Mouse (Mus musculus): ENCODE results near the gene Dnajc13. TPM values are rescaled to one million over a fixed set of nuclear protein-coding genes. Genes with fewer than 3 reads are reported as not detected.

The Dnajc13 gene
- total and polyA plus RNA-seq, 3 experiments = 24.1 to 59.0 (median 31.1) TPM

DNA sequence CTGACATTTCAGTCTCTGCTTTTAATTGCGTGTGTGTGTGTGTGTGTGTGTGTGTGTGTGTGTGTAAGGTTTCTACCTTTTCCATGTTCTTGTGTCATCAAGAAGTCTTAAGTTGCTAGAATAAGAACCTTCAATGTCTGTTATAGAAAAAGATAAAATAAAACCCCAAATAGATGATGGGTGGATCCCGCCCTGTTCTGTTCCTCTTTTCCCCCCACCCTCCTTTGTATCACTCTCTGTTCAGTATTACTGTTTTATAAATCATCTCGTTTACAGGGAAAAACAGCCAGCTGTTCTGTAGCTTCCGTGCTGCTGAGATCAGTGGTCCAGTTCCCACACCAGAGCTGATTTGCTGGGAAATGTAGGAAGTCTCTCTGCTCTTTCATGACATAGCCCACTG is 9.3 kb upstream of the Dnajc13 start:
- TF ChIP-seq HCFC1 (IDR thresholded peaks at IDR 0.05; ENCODE audit: low read depth, low read length) = no peak
- no peak for TF ChIP-seq NRF1 (IDR thresholded peaks at IDR 0.05; ENCODE audit: insufficient read depth, low read depth, low read length, poor library complexity, severe bottlenecking)
- TF ChIP-seq MAFK (IDR thresholded peaks at IDR 0.05; ENCODE audit: borderline replicate concordance, low read depth, low read length) = no peak
- TF ChIP-seq BHLHE40 (IDR thresholded peaks at IDR 0.05; ENCODE audit: borderline replicate concordance, low read depth, low read length) = no peak
- TF ChIP-seq RCOR1 (IDR thresholded peaks at IDR 0.05; ENCODE audit: low read depth, low read length) = peak; percentile 30; the same call in 1 of the 2 replicates
- 0 out of 2 replicates have a peak, but pooled peaks have one; percentile 49 for TF ChIP-seq MAZ (IDR thresholded peaks at IDR 0.05; ENCODE audit: low read depth, low read length)
- no peak for TF ChIP-seq SMC3 (IDR thresholded peaks at IDR 0.05; ENCODE audit: low read depth, low read length)
- peak; percentile 34; the same call in 1 of the 2 replicates for TF ChIP-seq SIN3A (IDR thresholded peaks at IDR 0.05; ENCODE audit: low read length)
- no peak for TF ChIP-seq CTCF (IDR thresholded peaks at IDR 0.05 in 2 of 3, conservative IDR thresholded peaks at IDR 0.05 in 1 of 3; ENCODE audit: control insufficient read depth in 1 of 3, insufficient read depth in 1 of 3, low read depth in 2 of 3, low read length in 3 of 3, poor library complexity in 1 of 3, severe bottlenecking in 1 of 3)
- TF ChIP-seq ETS1 (IDR thresholded peaks at IDR 0.05; ENCODE audit: low read depth, low read length) = peak; percentile 47
- TF ChIP-seq ZNF384 (IDR thresholded peaks at IDR 0.05; ENCODE audit: low read depth, low read length) = no peak; the same call in 1 of the 2 replicates
- no peak for TF ChIP-seq USF2 (IDR thresholded peaks at IDR 0.05; ENCODE audit: borderline replicate concordance in 1 of 2, insufficient read depth in 1 of 2, low read depth in 1 of 2, low read length in 2 of 2)
- peak; percentile 48 to 53; a peak in 2 of 4 replicates for TF ChIP-seq EP300 (IDR thresholded peaks at IDR 0.05; ENCODE audit: low read depth in 1 of 2, low read length in 2 of 2)
- Histone ChIP-seq H3K4me1 (ENCODE audit: control insufficient read depth in 1 of 2, insufficient read depth in 2 of 2, low read length in 2 of 2) (peaks cover 4 to 19% of the 10 kb centered on the region in 2 experiments), H3K36me3 (ENCODE audit: control insufficient read depth in 1 of 2, insufficient read depth in 2 of 2, low read length in 2 of 2) (peaks cover 0 to 10% of the 10 kb centered on the region in 2 experiments; a peak in 2 of 4 replicates), H3K9ac (ENCODE audit: control insufficient read depth, low read depth, low read length, poor library complexity, severe bottlenecking) (no peak overlapping the region), H3K79me2 (ENCODE audit: control insufficient read depth, insufficient read depth, low read length, poor library complexity) (no peaks in the 10 kb centered on the region), H3K9me3 (replicated peaks; ENCODE audit: insufficient read depth, low read length) (no peaks in the 10 kb centered on the region), H3K27ac (ENCODE audit: control insufficient read depth, low read depth, low read length) (peak overlapping the region; percentile 15; the same call in 1 of the 2 replicates), H3K27me3 (ENCODE audit: control insufficient read depth in 1 of 2, insufficient read depth in 2 of 2, low read length in 2 of 2) (no peaks in the 10 kb centered on the region), H3K4me3 (ENCODE audit: control insufficient read depth in 1 of 2, insufficient read depth in 1 of 2, low read depth in 2 of 2, low read length in 2 of 2) (no peak overlapping the region)
- DNase-seq (ENCODE audit: low read depth, low spot score) = peak; percentile 55

DNA sequence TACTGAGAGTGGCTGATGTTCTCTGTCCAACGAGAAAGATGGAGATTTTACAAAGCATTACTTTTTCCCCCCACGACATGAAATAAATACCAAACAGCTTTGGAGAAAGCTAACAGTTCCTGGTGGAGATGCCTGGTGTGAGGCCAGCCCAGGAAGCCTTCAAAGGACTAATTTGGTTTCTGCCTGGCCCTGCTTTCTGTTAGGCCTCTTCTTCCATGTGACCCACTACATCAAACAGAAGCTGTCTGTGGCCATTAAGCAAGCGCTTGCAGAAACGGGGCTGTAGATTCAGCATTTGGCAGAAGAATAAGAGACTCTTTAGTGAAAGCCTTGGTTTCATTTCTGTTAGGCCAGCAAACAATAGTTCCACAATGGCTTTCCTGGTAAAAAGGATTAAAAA is 8.9 kb upstream of the Dnajc13 start:
- H3K79me2 ChIP-seq (ENCODE audit: control insufficient read depth, insufficient read depth, low read length, poor library complexity) = no peaks in the 10 kb centered on the region
- H3K36me3 ChIP-seq (ENCODE audit: control insufficient read depth in 1 of 2, insufficient read depth in 2 of 2, low read length in 2 of 2) = peaks cover 0 to 10% of the 10 kb centered on the region in 2 experiments; a peak in 2 of 4 replicates
- H3K4me1 ChIP-seq (ENCODE audit: control insufficient read depth in 1 of 2, insufficient read depth in 2 of 2, low read length in 2 of 2) = peaks cover 4 to 19% of the 10 kb centered on the region in 2 experiments
- DNase-seq (ENCODE audit: low read depth, low spot score) = no peak
- TF ChIP-seq UBTF (IDR thresholded peaks at IDR 0.05; ENCODE audit: borderline replicate concordance, insufficient read depth, low read depth, low read length) (no peak), CHD1 (IDR thresholded peaks at IDR 0.05; ENCODE audit: low read depth, low read length) (no peak), USF1 (IDR thresholded peaks at IDR 0.05; ENCODE audit: low read depth, low read length) (no peak), MYC (IDR thresholded peaks at IDR 0.05; ENCODE audit: low read depth, low read length) (no peak), EP300 (IDR thresholded peaks at IDR 0.05; ENCODE audit: low read depth in 1 of 2, low read length in 2 of 2) (no peak), HCFC1 (IDR thresholded peaks at IDR 0.05; ENCODE audit: low read depth, low read length) (no peak)
- H3K27ac ChIP-seq (ENCODE audit: control insufficient read depth, low read depth, low read length) = no peak overlapping the region; the same call in 1 of the 2 replicates
- H3K9me3 ChIP-seq (replicated peaks; ENCODE audit: insufficient read depth, low read length) = no peaks in the 10 kb centered on the region
- no peak overlapping the region for H3K4me3 ChIP-seq (ENCODE audit: control insufficient read depth in 1 of 2, insufficient read depth in 1 of 2, low read depth in 2 of 2, low read length in 2 of 2)
- no peaks in the 10 kb centered on the region for H3K27me3 ChIP-seq (ENCODE audit: control insufficient read depth in 1 of 2, insufficient read depth in 2 of 2, low read length in 2 of 2)
- no peak overlapping the region for H3K9ac ChIP-seq (ENCODE audit: control insufficient read depth, low read depth, low read length, poor library complexity, severe bottlenecking)
